Mouse (Mus musculus) spleen, postnatal 0 days (tissue): ENCODE measurements around the gene Olfr1239. TPM values are rescaled to one million over a fixed set of nuclear protein-coding genes. Genes with fewer than 3 reads are reported as not detected.

Experiments
- polyA plus RNA-seq: library from polyadenylated mRNA; unstranded; fragments of >200 nt; fragmentation: Nextera tagmentation; extraction: Ambion mirVana; gene quantifications from 2 replicates; pipeline ENCODE4 v1.2.1, GENCODE M21; 2015

Gene Olfr1239
- not detected in 2 replicates for polyA plus RNA-seq

GRCm38 (mm10) chr2:89420307-89420706 lies at the start of gene Olfr1239:
Olfr1239 (minus strand) TSS chr2:89420407.

GRCm38 (mm10) chr2:89442900-89443299 lies 22.7 kb upstream of the Olfr1239 start, which contains the start of gene Olfr1240:
Olfr1240 (minus strand) TSS chr2:89443000.

GRCm38 (mm10) chr2:89409576-89409975 lies 10.6 kb downstream of the Olfr1239 start, which contains the start of gene Olfr1238:
Olfr1238 (minus strand) TSS chr2:89409676.

Other genes with a start within 250 kb of the Olfr1239 start
- not detected in 2 replicates for gene Olfr1225, start 245.7 kb downstream of the Olfr1239 start, polyA plus RNA-seq
- gene Olfr1226, start 220.4 kb downstream of the Olfr1239 start, polyA plus RNA-seq, result not detected in 2 replicates
- not detected in 2 replicates for gene Olfr1228, start 166.3 kb downstream of the Olfr1239 start, polyA plus RNA-seq
- gene Olfr1229, start 132.4 kb downstream of the Olfr1239 start, polyA plus RNA-seq, result not detected in 2 replicates
- gene Olfr1230, start 123.1 kb downstream of the Olfr1239 start, polyA plus RNA-seq, result not detected in 2 replicates
- gene Olfr1231, start 113.3 kb downstream of the Olfr1239 start, polyA plus RNA-seq, result not detected in 2 replicates
- gene Olfr1232, start 90.7 kb downstream of the Olfr1239 start, polyA plus RNA-seq, result not detected in 2 replicates
- not detected in 2 replicates for gene Olfr1233, start 78.0 kb downstream of the Olfr1239 start, polyA plus RNA-seq
- not detected in 2 replicates for gene Olfr1234, start 55.5 kb downstream of the Olfr1239 start, polyA plus RNA-seq
- gene Olfr1238, start 10.7 kb downstream of the Olfr1239 start, polyA plus RNA-seq, result not detected in 2 replicates
- gene Olfr1240, start 22.6 kb upstream of the Olfr1239 start, polyA plus RNA-seq, result not detected in 2 replicates
- gene Olfr1241, start 66.7 kb upstream of the Olfr1239 start, polyA plus RNA-seq, result not detected in 2 replicates
- not detected in 2 replicates for gene Olfr1242, start 77.9 kb upstream of the Olfr1239 start, polyA plus RNA-seq
- not detected in 2 replicates for gene Olfr1243, start 111.1 kb upstream of the Olfr1239 start, polyA plus RNA-seq
- gene Olfr1245, start 158.0 kb upstream of the Olfr1239 start, polyA plus RNA-seq, result not detected in 2 replicates
- not detected in 2 replicates for gene Olfr1246, start 172.8 kb upstream of the Olfr1239 start, polyA plus RNA-seq
- gene Olfr1247, start 193.7 kb upstream of the Olfr1239 start, polyA plus RNA-seq, result not detected in 2 replicates
- not detected in 2 replicates for gene Olfr1248, start 197.8 kb upstream of the Olfr1239 start, polyA plus RNA-seq
- not detected in 2 replicates for gene Olfr1249, start 214.6 kb upstream of the Olfr1239 start, polyA plus RNA-seq
- not detected in 2 replicates for gene Olfr1250, start 241.1 kb upstream of the Olfr1239 start, polyA plus RNA-seq